Mouse (Mus musculus) intestine, embryonic 16.5 days (tissue): ENCODE data around the gene Rps8. TPM values are rescaled to one million over a fixed set of nuclear protein-coding genes. Genes with fewer than 3 reads are reported as not detected.

Experiments
- ATAC-seq: fragments of 200-750 bp; cut with Nextera tagmentation; 2 replicates; pipeline ENCODE4 v1.8.0; 2017; ENCODE audit warnings: moderate TSS enrichment, moderate library complexity
- H3K27ac ChIP-seq: fragments of 300-500 bp; sonication (generic); 2 replicates; pipeline ENCODE4 v1.5.1; 2014; ENCODE audit warnings: mild to moderate bottlenecking, low read length
- H3K27me3 ChIP-seq: fragments of 300-500 bp; sonication (generic); replicated peaks from 2 replicates; pipeline ENCODE4 v1.6.1; 2014; ENCODE audit warnings: low read length, control low read depth, mixed read lengths; ENCODE audit not compliant: control insufficient read depth, insufficient read depth
- H3K36me3 ChIP-seq: fragments of 300-500 bp; sonication (generic); 2 replicates; pipeline ENCODE4 v1.6.1; 2014; ENCODE audit warnings: low read length, control low read depth; ENCODE audit not compliant: control insufficient read depth, insufficient read depth
- H3K4me1 ChIP-seq: fragments of 300-500 bp; sonication (generic); 2 replicates; pipeline ENCODE4 v1.6.1; 2014; ENCODE audit warnings: low read length, control low read depth, mixed read lengths; ENCODE audit not compliant: control insufficient read depth, insufficient read depth
- H3K4me2 ChIP-seq: fragments of 300-500 bp; sonication (generic); 2 replicates; pipeline ENCODE4 v1.6.1; 2014; ENCODE audit warnings: low read depth, low read length, control low read depth
- H3K4me3 ChIP-seq: fragments of 300-500 bp; sonication (generic); 2 replicates; pipeline ENCODE4 v1.5.1; 2014; ENCODE audit warnings: mild to moderate bottlenecking, low read length
- H3K9ac ChIP-seq: fragments of 300-500 bp; sonication (generic); 2 replicates; pipeline ENCODE4 v1.6.1; 2014; ENCODE audit warnings: low read depth, low read length
- H3K9me3 ChIP-seq: fragments of 300-500 bp; sonication (generic); 2 replicates; pipeline ENCODE4 v1.6.1; 2016; ENCODE audit warnings: low read length, control low read depth; ENCODE audit not compliant: control insufficient read depth
- WGBS: fragments of 180-500 bp; shearing (Covaris S2); extraction: QIAGEN DNeasy Blood & Tissue Kit; methylation state at CpG from one replicate; pipeline ENCODE4 v1.1.7; 2014; 5-methylcytosine and 5-hydroxymethylcytosine counted together
- polyA plus RNA-seq: library from polyadenylated mRNA; unstranded; fragments of >200 nt; fragmentation: Nextera tagmentation; extraction: Ambion mirVana; gene quantifications from 2 replicates; pipeline ENCODE4 v1.2.1, GENCODE M21; 2015

Rps8 gene
- polyA plus RNA-seq, 1 experiment from 2014 or later, result 851 TPM

DNA sequence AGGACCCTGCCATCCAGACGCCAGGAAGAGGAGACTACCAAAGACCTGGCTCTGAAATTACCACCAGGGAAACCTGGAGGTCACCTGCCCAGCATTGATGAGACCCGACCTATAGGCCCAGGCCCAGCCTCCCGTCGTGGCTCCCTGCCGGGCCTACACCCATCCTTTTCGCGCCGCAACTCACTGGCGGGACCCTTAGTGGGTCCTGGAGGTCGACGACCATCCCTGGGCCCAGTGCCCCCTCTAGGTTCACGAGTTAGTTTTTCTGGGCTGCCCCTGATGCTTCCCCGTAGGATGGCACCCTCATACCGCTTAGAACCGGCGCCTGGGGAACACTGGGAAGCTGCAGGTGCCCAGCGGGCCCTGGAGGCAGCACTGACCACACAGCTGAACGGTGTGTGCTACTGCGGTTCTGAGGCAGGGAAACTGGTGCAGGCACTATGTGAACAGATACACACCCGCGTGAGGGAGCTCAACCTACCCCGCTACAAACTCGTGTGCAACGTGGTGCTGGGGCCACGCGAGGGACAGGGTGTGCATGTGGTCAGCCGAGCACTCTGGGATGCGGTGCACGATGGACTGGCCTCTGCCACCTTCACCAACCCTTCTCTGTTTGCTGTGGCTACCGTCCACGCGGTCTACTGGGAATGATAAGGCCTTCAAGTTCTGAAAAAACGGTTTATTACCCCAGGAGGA is 27.9 kb downstream of the Rps8 start:
- Histone ChIP-seq H3K9ac (no peak overlapping the region), H3K9me3 (no peaks in the 10 kb centered on the region), H3K27me3 (peaks cover 3% of the 10 kb centered on the region; the same call in 1 of the 2 replicates), H3K36me3 (peaks cover 11% of the 10 kb centered on the region), H3K4me2 (no peak overlapping the region), H3K27ac (no peak overlapping the region), H3K4me3 (no peak overlapping the region), H3K4me1 (peaks cover 32% of the 10 kb centered on the region)
- ATAC-seq, result no peak
- WGBS, result 88% methylated on average over 33 of the region's 33 CpGs

DNA sequence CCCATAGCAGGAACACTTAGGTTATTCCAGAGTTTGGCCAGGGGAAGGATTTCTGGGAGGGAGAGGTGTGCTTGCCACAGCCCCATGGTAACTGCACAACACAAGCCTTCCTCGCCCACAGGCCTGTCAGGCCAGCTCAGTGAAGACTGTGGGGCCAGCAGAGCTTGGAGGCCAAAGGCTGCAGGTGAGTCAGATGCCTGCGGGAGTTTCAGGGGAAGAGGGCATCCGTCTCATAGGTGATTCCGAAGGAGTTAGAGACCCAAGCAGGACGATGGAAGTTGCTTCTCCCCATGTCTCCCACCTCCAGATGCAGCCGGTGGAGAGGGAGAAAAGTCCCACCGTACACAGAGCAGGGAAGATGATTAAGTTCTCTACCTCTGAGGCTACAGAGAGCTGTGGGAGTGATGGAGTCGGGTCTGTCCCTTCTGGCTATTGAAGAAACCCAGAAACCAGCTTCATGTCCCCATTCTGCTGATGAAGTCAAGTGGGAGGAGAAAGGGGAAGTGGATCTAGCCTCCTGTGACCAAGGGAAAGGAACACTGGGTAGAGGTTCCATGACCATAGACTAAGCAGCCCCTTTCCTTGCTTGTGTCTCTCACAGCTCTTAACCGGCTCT is 29.3 kb downstream of the Rps8 start, which contains the start of gene Tctex1d4:
Gene Tctex1d4, plus strand, starts transcription at position 120 of the 616 bp plus-strand sequence.
- peak; percentile 24; the same call in 1 of the 2 replicates for ATAC-seq
- H3K36me3 ChIP-seq, result peaks cover 11% of the 10 kb centered on the region
- H3K27ac ChIP-seq, result peak within 1 kb of the TSS; percentile 91
- H3K4me1 ChIP-seq, result peaks cover 25% of the 10 kb centered on the region
- H3K4me3 ChIP-seq, result no peak within 1 kb of the TSS
- H3K9me3 ChIP-seq, result no peaks in the 10 kb centered on the region
- 72% methylated on average over 9 of the region's 9 CpGs for WGBS
- peak within 1 kb of the TSS; percentile 32; the same call in 1 of the 2 replicates for H3K4me2 ChIP-seq
- H3K27me3 ChIP-seq, result no peaks in the 10 kb centered on the region
- H3K9ac ChIP-seq, result peak within 1 kb of the TSS; percentile 12

DNA sequence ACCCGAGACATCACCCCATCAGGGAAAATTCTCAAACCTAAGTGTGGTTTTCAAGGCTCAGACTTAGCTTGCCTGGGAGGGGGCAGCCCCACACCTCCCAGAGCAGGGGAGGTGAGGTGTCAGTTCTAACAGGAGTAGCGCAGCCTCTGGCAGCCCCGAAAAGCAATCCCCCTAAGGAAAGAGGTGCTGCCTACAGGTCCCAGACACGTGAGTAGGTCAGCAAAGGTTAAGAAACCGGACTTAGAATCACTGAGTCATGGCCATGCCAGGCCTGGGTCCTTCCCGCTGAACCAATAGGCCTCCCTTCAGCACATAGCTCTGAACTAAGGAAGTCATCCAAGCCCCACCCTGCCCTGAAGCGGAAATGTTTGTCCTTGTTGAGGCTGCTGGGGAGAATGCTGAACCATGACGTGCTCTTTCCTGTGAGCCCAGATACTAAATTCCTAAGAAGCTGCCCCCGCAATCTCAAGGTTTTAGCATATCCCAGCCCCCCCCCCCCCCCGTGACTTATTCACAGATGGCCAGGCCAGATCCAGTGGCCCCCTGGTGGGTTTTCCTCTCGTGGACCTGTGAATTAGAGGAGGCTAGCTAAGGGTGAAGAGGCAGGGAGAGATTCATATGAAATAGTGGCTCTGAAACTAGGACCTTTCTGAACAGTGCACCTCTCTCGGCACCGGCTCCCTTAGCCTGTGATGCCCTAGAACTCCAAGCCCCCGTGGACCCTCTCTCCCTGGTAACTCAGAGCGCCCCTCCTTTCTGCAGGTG is 30.0 kb downstream of the Rps8 start:
- peak; percentile 80 for ATAC-seq
- H3K9me3 ChIP-seq, result no peaks in the 10 kb centered on the region
- H3K36me3 ChIP-seq, result peaks cover 5% of the 10 kb centered on the region
- peaks cover 27% of the 10 kb centered on the region for H3K4me1 ChIP-seq
- peak overlapping the region; percentile 32; the same call in 1 of the 2 replicates for H3K4me2 ChIP-seq
- no peaks in the 10 kb centered on the region for H3K27me3 ChIP-seq
- H3K27ac ChIP-seq, result peak overlapping the region; percentile 91
- H3K9ac ChIP-seq, result peak overlapping the region; percentile 12
- no peak overlapping the region for H3K4me3 ChIP-seq
- WGBS, result 47% methylated on average over 15 of the region's 15 CpGs

DNA sequence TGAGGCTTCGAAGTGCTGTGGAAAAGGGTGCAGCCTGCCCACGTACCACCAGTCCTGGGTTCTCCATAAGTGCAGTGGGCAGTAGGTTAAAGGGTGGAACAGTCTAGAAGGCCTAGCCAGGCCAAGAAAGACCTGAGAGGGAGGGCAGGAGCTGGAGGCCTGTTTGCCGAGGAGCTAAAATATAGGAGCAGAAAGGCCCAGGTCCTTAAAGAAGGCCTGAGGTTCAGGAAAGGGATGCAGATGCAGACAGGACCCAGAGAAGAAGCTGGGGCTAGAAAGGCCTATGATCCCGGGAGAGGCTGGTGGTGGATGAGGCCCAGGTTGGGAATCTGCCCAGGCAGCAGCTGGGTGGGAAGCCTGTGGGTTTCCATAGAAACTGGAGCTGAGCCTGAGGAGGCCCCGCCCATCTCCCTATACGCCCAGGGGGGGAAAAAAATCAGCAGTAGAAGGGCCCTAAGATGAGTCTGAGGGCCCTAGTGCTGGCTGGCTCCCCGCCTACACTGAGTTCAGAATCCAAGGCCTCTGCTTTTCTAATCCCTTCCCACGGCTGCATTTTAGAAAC is 30.6 kb downstream of the Rps8 start, which contains the start of gene Btbd19:
Gene Btbd19, minus strand, starts transcription at position 378 of the 562 bp plus-strand sequence.
- no peaks in the 10 kb centered on the region for H3K9me3 ChIP-seq
- H3K9ac ChIP-seq, result peak within 1 kb of the TSS; percentile 12
- peak within 1 kb of the TSS; percentile 91 for H3K27ac ChIP-seq
- no peaks in the 10 kb centered on the region for H3K27me3 ChIP-seq
- H3K4me1 ChIP-seq, result peaks cover 27% of the 10 kb centered on the region
- H3K4me3 ChIP-seq, result 0 out of 2 replicates have a peak within 1 kb of the TSS, but pooled peaks have one; percentile 0
- H3K36me3 ChIP-seq, result peaks cover 5% of the 10 kb centered on the region
- H3K4me2 ChIP-seq, result peak within 1 kb of the TSS; percentile 32; the same call in 1 of the 2 replicates
- WGBS, result 35% methylated on average over 8 of the region's 8 CpGs
- peak; percentile 57 for ATAC-seq

DNA sequence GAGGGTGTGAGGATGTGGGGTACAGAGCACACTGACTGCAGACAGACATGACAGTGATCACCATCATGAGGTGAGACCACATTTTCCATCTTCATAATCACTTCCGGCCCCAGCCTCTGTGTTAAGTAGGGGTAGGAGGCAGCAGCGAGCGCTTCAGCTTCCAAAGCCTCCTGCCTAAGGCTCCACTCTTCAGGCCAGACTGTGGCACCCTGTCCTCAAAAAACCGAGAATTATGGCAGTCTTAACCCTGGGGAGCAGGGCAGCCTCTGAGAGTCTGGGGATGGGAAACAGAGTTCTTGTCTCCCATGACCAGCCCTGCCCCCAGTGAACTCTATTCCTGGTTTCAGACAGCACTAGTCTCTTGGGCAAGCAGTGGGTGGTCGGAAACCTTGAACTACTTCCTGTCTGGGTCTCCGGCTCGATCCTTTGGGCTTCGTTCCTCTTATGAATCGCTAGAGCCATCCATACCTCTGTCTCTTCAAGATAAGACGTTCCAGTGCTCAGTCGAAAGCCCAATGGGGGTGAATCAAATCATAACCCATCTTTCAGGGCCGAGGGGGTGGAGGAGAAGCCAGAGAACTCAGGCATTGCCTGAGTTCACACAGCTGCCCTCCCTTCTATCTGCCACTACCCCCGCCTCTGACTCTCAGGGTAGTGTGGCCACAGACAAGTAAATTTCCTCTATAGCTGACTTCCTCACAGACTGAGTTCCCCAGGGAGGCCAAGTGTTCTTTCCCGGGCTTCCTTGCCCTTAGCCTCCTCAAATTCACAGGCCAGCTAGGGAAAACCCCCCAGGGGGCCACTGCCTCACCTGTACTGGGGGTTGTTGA is 31.3 kb downstream of the Rps8 start:
- 55% methylated on average over 14 of the region's 14 CpGs for WGBS
- ATAC-seq, result no peak
- Histone ChIP-seq H3K27me3 (no peaks in the 10 kb centered on the region), H3K27ac (peak overlapping the region; percentile 91), H3K4me1 (peaks cover 27% of the 10 kb centered on the region), H3K9me3 (no peaks in the 10 kb centered on the region), H3K36me3 (peaks cover 5% of the 10 kb centered on the region), H3K4me3 (0 out of 2 replicates have a peak overlapping the region, but pooled peaks have one; percentile 0), H3K4me2 (0 out of 2 replicates have a peak overlapping the region, but pooled peaks have one; percentile 4), H3K9ac (peak overlapping the region; percentile 12)

DNA sequence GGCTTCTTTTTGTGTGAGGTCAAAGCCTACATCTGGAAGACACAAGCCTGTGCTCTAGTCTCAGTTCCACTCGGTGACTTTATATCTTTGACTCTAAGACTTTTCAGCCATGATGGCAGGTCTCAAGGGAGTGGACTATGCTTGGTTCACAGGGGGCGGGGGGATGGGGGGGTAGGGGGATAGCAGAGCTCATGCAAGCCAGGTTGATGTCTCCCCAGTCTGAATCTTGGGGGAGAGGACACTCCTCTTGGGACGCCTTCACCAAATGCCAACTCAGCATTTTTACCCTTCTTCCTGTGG is 31.9 kb downstream of the Rps8 start:
- Histone ChIP-seq H3K9me3 (no peaks in the 10 kb centered on the region), H3K4me3 (no peak overlapping the region), H3K27ac (peak overlapping the region; percentile 91), H3K4me2 (no peak overlapping the region), H3K36me3 (peaks cover 5% of the 10 kb centered on the region), H3K9ac (peak overlapping the region; percentile 12; the same call in 1 of the 2 replicates), H3K4me1 (peaks cover 27% of the 10 kb centered on the region), H3K27me3 (no peaks in the 10 kb centered on the region)
- ATAC-seq, result no peak
- WGBS, result 85% methylated on average over 3 of the region's 3 CpGs

DNA sequence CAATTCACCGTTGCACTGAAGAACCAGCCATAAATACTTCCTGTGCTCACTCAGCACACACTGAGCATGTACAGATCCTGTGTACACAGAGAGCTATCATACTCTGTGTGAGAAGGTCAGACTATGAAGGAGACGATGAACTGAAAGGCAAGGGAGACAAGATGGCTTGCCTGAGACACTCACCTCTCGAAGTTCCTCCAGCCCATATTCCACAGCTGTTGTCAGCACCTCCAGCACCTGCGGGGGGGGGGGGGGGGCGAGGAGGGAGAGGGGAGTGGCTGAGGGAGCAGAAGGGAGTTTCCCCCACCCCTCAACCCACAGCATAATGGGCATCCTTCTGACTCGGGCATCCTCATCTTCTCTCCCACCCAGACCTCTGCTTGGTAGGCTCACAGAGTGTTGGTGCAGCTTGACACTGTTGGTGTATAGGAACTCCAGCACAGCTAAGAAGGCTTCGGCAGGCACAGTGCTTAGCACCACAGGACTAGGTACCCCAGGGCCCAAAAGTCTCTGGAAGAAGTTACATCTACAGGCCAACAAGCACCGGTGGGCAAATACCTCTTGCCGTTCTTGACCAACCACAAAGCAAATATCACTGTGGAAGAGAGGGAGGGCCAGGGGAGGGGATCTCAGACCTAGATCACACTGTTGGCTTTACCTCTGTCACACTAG is 32.4 kb downstream of the Rps8 start:
- Histone ChIP-seq H3K27me3 (no peaks in the 10 kb centered on the region), H3K4me3 (no peak overlapping the region), H3K4me1 (peaks cover 27% of the 10 kb centered on the region), H3K4me2 (no peak overlapping the region), H3K9ac (no peak overlapping the region), H3K36me3 (peaks cover 5% of the 10 kb centered on the region), H3K9me3 (no peaks in the 10 kb centered on the region), H3K27ac (no peak overlapping the region)
- no peak for ATAC-seq
- 70% methylated on average over 7 of the region's 9 CpGs for WGBS

DNA sequence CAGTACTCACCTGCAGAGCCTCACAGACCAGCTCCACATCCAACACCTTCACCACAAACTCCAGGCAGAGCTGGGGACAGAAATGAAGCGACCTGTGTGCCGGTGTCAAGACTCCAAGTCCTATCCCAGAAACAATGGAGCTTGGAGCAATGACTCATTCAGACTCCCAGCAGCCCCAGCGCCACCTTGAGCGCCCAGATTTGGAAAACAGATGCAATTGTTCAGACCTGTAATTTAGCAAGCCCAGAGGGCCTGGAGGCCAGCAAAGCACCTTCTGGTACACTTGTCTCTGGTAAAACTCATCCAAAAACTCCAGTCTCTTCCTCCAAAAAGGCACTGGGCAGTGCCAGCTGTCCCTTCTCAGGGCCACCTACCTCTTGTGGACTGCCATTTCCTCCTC is 33.8 kb downstream of the Rps8 start:
- Histone ChIP-seq H3K9ac (no peak overlapping the region), H3K4me3 (no peak overlapping the region), H3K4me1 (peaks cover 27% of the 10 kb centered on the region), H3K36me3 (no peaks in the 10 kb centered on the region), H3K4me2 (no peak overlapping the region), H3K27ac (no peak overlapping the region), H3K9me3 (no peaks in the 10 kb centered on the region), H3K27me3 (no peaks in the 10 kb centered on the region)
- 73% methylated on average over 4 of the region's 4 CpGs for WGBS
- no peak for ATAC-seq
